Mouse (Mus musculus): ENCODE results near the gene D630003M21Rik.

DNA sequence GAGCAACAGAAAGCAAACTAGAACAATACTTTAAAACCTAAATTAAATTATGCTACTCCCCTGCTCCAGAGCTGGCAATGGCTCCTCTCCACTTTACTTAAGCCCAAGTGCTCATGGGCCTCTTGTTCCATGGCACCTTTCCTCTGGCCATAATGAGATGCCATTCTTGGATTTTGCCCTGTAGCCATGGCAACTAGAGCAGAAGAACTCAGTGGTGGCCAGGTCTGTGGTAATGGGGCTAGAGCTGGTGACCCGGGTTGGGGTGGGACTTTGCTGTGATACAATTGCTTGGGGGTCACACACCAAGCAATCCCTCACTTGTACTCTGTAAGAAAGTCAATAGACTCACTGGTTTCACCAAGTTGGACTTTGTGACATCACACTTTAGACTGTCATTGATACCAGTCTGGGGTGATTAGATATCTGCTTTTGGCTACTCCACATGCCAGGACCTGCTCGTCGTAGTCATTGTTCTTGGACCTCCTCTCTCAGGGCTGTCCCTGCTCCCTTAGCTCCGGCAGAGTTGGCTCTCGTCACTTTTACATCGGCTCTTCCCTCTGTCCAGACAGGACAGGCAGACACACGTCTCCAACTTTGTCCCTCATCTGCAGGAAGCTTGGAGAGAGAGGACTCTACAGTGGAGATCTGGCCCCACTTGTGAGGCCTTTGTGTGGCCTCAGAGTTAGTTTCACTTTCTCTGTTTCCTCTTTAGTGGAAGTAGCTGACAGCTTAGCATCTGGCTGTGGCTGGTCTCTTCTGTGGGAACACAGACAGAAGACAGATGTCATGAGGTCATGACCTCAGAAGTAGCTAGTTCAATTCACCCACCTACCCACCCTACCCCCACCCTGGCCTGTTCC is 69.4 kb downstream of the D630003M21Rik start:
- TF ChIP-seq CTCF (IDR thresholded peaks at IDR 0.05; ENCODE audit: low read depth, low read length) (no peak), POLR2A (IDR thresholded peaks at IDR 0.05; ENCODE audit: extremely low read depth, insufficient read depth, low read length) (no peak)
